Comparison of ENCODE assay signal across 8 mouse cellular contexts in the genomic region with DNA sequence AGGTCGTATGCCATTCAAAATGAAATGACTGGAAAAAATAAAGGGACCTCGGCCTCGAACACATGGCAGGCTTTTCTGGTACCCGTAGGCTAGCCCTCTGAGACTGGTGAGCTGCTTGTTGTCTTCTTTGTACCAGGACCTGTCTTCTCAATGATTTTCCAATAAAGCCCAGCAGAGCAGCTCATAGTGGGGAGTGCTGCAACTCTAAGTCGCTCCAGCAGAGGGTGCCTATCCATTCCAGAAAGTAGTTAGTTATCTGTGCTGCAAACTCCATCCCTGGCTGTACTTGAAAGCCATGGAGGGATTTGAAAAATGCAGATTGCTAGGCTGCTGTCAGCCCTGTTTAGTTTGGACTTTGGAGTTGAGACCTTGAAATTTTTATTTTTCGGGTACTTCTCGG.
A peak's percentile ranks its signal among the peaks of the same experiment; 100 is the strongest.
DNase-seq lines count a peak whose midpoint lies in the region; ATAC-seq lines count a peak whose summit lies in the region.

No protein-coding gene starts in this region.

- peak; percentile 55 for ATAC-seq in CD4-positive, CD25-positive, alpha-beta regulatory T cell, adult 4 months

- DNase-seq in gastrocnemius, adult 18-20 months (ENCODE audit: low spot score), result peak; percentile 42
- DNase-seq in gastrocnemius, adult 8-10 months (ENCODE audit: low spot score in 2 of 2), result no peak
- DNase-seq in cerebellum, postnatal 10 days, result peak; percentile 77 to 82
- peak; percentile 44 to 50 for DNase-seq in frontal cortex, postnatal 25 days (ENCODE audit: low spot score in 2 of 2)
- DNase-seq in kidney, postnatal 10 days, result peak; percentile 76
- peak; percentile 38 for DNase-seq in lung, postnatal 25 days (ENCODE audit: low spot score)
- DNase-seq in right cerebral cortex, postnatal 4 days, result peak; percentile 65

Comparison
In these comparisons a context has a peak if more than half of its experiments do, and no peak if none do; other contexts are left out.
1. DNase-seq: peak in gastrocnemius, adult 18-20 months (single experiment), cerebellum, postnatal 10 days (2 of 2), frontal cortex, postnatal 25 days (2 of 2), kidney, postnatal 10 days (single experiment), lung, postnatal 25 days (single experiment) and right cerebral cortex, postnatal 4 days (single experiment); none in gastrocnemius, adult 8-10 months (0 of 2).